Mouse (Mus musculus) WW6 (cell line): ENCODE data around the gene Clcnka.

ENCODE experiments used
- DNase-seq: peaks from one replicate; pipeline ENCODE4 v3.0.0-alpha.2; 2013; ENCODE audit warnings: low read depth, low spot score

Gene Clcnka

GRCm38 (mm10) chr4:141398545-141398944 lies at the start of gene Clcnka:
TSS of gene Clcnka (minus strand) at chr4:141398724.
- no peak for DNase-seq

- no peak for DNase-seq
Observed at GRCm38 (mm10) chr4:141446211-141446610, 47.7 kb upstream of the Clcnka start.

- DNase-seq, result no peak
Observed at GRCm38 (mm10) chr4:141445328-141445720, 46.8 kb upstream of the Clcnka start.

GRCm38 (mm10) chr4:141444451-141445327 lies 46.2 kb upstream of the Clcnka start, which contains the start of gene Zbtb17:
TSS of gene Zbtb17 (plus strand) at chr4:141444654.
- no peak for DNase-seq

GRCm38 (mm10) chr4:141443641-141444429 lies 45.3 kb upstream of the Clcnka start:
- no peak for DNase-seq

GRCm38 (mm10) chr4:141440877-141441276 lies 42.4 kb upstream of the Clcnka start:
- no peak for DNase-seq

- DNase-seq, result no peak
Observed at GRCm38 (mm10) chr4:141439083-141439803, 40.7 kb upstream of the Clcnka start.

- DNase-seq, result no peak
Observed at GRCm38 (mm10) chr4:141435974-141436373, 37.5 kb upstream of the Clcnka start, which contains the start of gene Srarp. TSS of gene Srarp (minus strand) at chr4:141436105.

- DNase-seq, result no peak
Observed at GRCm38 (mm10) chr4:141433191-141433590, 34.7 kb upstream of the Clcnka start.

GRCm38 (mm10) chr4:141432666-141433065 lies 34.1 kb upstream of the Clcnka start:
- no peak for DNase-seq

- DNase-seq, result no peak
Observed at GRCm38 (mm10) chr4:141430997-141431396, 32.5 kb upstream of the Clcnka start.

- no peak for DNase-seq
Observed at GRCm38 (mm10) chr4:141429847-141430246, 31.3 kb upstream of the Clcnka start.

GRCm38 (mm10) chr4:141429381-141429780 lies 30.9 kb upstream of the Clcnka start:
- DNase-seq, result no peak

- no peak for DNase-seq
Observed at GRCm38 (mm10) chr4:141427921-141428320, 29.4 kb upstream of the Clcnka start.

- DNase-seq, result no peak
Observed at GRCm38 (mm10) chr4:141426796-141427745, 28.5 kb upstream of the Clcnka start.

- DNase-seq, result no peak
Observed at GRCm38 (mm10) chr4:141425484-141426479, 27.3 kb upstream of the Clcnka start.

- DNase-seq, result no peak
Observed at GRCm38 (mm10) chr4:141423691-141424431, 25.3 kb upstream of the Clcnka start.

- no peak for DNase-seq
Observed at GRCm38 (mm10) chr4:141423288-141423687, 24.8 kb upstream of the Clcnka start.

GRCm38 (mm10) chr4:141422841-141423240 lies 24.3 kb upstream of the Clcnka start:
- no peak for DNase-seq
